Mouse (Mus musculus): ENCODE data around the gene Il10ra. TPM values are rescaled to one million over a fixed set of nuclear protein-coding genes. Genes with fewer than 3 reads are reported as not detected.

Gene Il10ra
- polyA plus RNA-seq (2015; fragmentation: Nextera tagmentation; extraction: Ambion mirVana) = 6.0 and 6.6 TPM in 2 replicates

DNA sequence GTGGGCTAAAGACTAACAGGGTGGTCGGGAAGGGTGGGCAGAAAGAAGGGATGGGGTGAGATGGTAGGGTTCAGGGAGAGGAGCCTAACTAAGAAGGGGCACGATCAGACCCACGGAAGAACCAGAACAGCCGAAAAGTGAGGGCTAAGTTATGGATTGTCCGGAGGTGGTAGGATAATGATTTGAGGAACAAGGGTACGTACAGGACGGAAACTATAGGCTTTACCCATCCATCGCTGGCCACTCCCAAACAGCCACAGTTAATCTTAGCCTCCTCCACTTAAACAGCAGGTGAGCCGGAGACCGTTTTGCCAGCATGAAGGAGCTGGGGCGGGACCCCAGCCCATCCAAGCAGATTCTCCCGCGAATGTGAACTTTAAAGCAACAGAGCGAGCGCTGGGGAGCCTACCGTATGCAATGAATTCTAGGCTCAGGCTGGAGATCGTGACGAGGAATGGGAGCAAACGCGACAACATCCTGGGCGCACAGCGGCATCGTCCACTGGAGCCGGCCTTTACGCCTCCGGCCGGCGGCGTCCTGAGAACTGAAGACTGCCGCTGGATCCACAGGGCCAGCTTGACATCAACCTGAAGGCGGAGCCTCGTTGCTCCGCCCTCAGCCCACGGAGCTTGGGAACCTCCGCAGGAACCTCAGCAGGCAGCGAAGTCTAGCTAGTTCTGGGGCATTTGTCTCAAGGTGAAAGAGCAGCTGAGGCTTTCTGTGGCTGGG lies at the start of gene Il10ra:
TSS of gene Il10ra (minus strand) at position 553 of the 729 bp plus-strand sequence.
- DNase-seq (ENCODE audit: low spot score) = peak; percentile 66

GRCm38 (mm10) chr9:45317635-45318034 lies 48.7 kb upstream of the Il10ra start:
- no peak for DNase-seq (ENCODE audit: low spot score)

DNA sequence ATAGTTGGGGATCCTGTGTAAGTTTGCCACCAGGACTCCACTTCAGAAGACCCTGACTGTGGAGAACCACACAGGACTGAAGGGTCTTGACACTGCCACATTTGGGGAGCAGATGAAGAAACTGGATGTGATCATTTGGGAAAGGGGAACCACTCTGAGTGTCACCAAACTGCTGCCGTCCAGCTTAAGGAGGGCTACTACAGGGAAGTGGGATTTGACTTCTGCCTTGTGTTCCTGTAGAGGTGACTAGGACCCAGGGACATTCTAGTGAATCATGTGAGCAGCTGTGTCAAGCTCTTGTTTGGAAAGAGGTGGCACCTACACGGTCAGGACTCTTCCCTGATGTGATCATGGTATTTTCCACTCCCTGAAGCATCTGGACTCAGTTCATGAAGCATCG lies 45.0 kb upstream of the Il10ra start:
- DNase-seq (ENCODE audit: low spot score) = no peak

- DNase-seq (ENCODE audit: low spot score) = no peak
Observed at GRCm38 (mm10) chr9:45311858-45312257, 42.9 kb upstream of the Il10ra start.

- DNase-seq (ENCODE audit: low spot score) = no peak
Observed at GRCm38 (mm10) chr9:45308521-45308920, 39.6 kb upstream of the Il10ra start.

DNA sequence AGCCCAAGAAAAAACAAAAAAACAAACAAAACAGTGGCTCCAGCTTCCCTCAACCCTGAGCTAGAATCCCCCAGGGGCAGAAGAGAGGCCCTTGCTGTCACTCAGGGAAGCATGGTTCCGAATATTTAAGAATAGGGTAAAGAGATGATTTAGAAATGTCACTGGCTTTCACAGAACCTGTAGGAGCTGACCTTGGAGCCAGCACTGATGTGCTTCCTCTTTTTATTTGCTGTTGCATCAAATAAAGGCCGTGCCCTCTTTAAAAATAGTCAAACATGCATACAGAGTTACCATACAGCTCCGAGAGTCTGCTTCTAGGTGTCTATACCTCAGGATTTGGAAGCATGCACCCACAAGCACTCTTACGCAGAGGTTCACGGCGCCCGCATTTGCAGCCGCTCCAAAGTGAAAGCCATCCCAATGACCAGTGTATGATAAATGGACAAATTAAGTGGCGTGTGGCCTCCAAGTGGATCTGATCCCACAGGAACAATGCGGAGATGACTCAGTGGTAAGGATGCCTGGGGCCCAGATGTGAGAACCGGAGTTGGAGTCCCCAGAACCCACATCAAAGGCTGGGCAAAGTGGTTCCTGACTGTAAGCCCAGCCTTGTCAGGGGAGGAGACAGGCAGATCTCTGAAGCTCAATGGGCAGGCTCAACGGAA lies 37.9 kb upstream of the Il10ra start:
- DNase-seq (ENCODE audit: low spot score) = no peak

GRCm38 (mm10) chr9:45301771-45302170 lies 32.8 kb upstream of the Il10ra start:
- no peak for DNase-seq (ENCODE audit: low spot score)

GRCm38 (mm10) chr9:45300422-45301104 lies 31.6 kb upstream of the Il10ra start:
- DNase-seq (ENCODE audit: low spot score) = peak; percentile 97

GRCm38 (mm10) chr9:45299231-45300006 lies 30.5 kb upstream of the Il10ra start:
- peak; percentile 77 for DNase-seq (ENCODE audit: low spot score)

DNA sequence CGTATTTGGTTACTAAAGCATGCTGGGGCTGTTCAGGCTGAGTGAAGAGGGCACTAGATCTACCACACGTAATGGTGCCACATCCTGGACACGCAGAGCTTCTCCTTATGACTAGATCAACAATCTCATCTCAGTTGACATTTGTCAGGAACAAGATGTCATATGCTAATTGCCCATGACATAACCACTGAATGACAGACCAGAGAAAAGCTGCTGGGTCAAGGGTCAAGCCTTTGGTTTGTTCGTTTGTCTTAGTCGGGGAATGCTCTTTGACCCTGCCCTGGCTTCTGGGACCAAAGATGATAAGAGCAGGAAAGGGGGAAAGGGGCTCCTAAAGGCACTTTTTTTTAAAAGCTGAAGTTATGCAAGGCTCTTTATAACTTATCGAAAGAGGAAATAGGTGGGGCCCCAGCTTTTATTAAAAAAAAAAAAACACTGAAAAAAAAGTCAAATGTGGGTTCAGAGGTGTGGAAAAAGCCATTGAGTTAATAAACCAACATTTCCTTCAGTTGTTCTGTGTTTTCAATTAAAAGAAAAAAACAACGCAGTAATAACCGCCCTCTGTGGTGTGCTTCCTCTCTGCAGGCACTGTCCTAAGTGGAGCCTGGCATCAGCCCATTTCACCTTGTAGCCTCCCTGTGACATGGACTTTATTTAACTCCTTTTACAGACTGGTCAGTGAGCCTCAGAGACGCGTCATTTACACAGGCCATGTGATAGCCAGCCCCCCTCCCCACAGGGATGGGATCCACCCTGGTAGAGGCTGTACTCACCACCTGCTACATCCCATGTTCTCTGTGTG lies 25.5 kb upstream of the Il10ra start:
- no peak for DNase-seq (ENCODE audit: low spot score)

GRCm38 (mm10) chr9:45291481-45292168 lies 22.7 kb upstream of the Il10ra start:
- DNase-seq (ENCODE audit: low spot score) = peak; percentile 31

DNA sequence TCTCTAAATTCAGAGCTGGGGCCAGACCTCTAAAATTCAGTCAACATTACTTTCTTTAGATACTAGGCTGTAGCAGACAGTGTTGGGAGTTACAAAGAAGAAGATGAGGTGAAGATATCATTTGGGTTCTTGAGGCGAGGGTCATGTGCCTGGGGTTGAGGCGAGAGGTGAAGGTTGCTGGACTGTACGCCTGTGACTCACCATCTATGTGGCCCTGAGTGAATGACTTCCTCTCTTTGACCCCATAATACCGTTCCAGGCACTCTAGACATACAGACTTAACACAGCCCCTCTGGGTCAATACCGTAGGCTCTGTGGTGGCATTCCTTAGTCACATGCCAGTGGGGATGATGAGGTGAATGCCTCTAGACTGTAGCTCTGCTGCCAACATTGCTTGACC lies 13.5 kb upstream of the Il10ra start:
- DNase-seq (ENCODE audit: low spot score) = no peak

- DNase-seq (ENCODE audit: low spot score) = no peak
Observed at GRCm38 (mm10) chr9:45280891-45281290, 11.9 kb upstream of the Il10ra start.

GRCm38 (mm10) chr9:45280059-45280458 lies 11.1 kb upstream of the Il10ra start:
- no peak for DNase-seq (ENCODE audit: low spot score)

- DNase-seq (ENCODE audit: low spot score) = no peak
Observed at GRCm38 (mm10) chr9:45274635-45275034, 5.7 kb upstream of the Il10ra start.

DNA sequence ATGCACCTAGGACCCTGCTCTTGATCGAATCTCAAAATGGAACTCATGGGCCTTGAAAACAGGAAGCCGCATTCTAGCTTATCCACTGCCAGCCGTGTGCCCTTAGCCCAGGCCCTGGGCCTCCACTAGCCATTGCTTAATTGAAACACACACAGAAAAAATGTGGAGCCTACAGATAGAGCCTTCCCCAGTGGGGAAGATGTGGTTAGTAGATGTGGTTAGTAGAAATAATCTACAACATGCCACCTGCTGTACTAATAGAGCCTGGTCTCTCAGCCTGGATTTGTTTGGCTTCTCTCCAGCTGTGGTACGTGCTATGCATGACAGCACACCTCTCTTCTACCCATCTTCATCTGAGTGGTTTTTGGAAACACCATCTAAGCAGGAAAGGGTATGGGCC lies 5.3 kb upstream of the Il10ra start:
- DNase-seq (ENCODE audit: low spot score) = peak; percentile 18

GRCm38 (mm10) chr9:45272213-45272612 lies 3.3 kb upstream of the Il10ra start:
- DNase-seq (ENCODE audit: low spot score) = no peak

- DNase-seq (ENCODE audit: low spot score) = peak; percentile 64
Observed at GRCm38 (mm10) chr9:45268079-45268478, 870 bp downstream of the Il10ra start.

DNA sequence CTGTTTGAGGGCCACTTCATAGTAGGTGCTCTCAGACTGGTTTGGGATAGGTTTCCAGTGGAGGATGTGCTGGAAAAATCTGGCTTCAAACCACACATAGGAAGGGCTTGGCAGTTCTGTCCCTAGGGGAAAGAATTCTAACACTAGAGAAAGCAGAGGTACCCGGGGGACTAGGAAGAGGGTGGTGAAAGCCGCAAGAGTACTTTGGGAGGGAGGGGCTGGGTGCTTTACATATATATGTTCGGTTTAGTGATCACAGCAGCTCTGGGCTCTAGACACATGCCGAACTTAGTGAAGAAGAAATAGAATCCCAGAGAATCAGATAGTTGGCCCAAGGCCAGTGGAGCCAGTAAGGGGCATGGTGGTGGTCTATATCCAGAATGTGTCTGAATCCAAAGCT lies 1.9 kb downstream of the Il10ra start:
- no peak for DNase-seq (ENCODE audit: low spot score)

DNA sequence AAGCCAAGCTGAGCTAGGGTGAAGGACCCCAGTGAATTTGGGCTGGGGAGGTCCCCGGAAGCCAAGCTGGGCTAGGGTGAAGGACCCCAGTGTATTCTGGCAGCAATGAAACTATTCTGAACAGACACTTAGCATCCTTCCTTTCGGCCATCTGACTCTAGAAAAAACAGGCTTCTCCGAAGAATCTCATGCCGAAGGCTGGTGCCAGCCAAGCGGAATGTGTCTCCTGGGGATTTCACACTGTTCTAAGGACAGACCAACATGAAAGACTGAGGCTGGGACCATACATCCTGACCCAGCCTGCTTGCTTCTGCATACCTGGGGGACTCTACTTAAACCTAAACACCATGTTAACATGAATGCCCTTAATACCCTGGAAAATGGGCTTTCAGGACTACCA lies 7.1 kb downstream of the Il10ra start:
- DNase-seq (ENCODE audit: low spot score) = no peak
